Mouse (Mus musculus) spleen, adult 2 months (tissue): Measurements from ENCODE around the gene Frs2.

Experiments used
- CTCF ChIP-seq: fragments of 200-500 bp; IDR thresholded peaks from 2 replicates; pipeline ENCODE4 v1.5.1; 2011; ENCODE audit warnings: mild to moderate bottlenecking, inconsistent platforms; ENCODE audit not compliant: insufficient read depth, insufficient read length, insufficient replicate concordance; ENCODE audit errors: extremely low read depth
- POLR2A ChIP-seq: fragments of 200-500 bp; IDR thresholded peaks from 2 replicates; pipeline ENCODE4 v1.6.1; 2011; ENCODE audit warnings: low read depth, low read length, inconsistent platforms

DNA sequence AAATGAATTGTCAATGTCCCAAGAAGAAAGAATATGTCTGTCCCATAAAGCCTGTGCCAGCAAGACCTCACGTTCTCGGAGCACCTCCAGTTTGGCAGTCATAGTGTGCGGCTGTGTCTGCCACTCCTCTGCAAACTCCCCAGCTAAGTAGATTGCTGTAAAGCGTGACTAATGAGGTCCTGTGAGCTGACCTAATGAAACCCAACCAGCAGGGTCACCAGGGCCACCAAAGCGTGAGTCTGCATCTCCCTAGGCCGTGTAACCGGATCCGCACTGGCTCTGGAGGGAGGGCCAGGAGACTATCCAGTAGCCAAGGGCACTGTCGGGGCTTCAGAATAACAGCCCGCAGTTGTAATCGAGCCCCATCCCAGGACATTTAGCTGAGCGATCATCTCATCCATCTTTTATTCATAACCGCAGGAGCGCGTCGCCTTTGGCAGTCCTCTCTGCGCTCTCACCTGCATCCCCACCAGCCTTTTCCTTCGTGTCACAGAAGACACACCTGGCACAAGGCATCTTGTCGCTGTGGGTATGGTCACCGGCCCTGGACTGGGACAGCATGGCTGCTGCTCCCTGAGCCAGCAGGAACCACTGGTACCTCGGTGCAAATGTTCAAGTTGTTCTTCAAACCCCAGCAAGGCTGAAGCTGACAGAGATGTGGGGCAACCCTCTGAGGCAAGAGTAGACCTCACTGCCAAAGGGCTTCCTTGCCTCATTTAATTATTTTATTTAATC, 127.1 kb downstream of the Frs2 start:
- TF ChIP-seq POLR2A: no peak
- no peak for TF ChIP-seq CTCF
